Mouse (Mus musculus): ENCODE data around the gene Ccdc91. TPM values are rescaled to one million over a fixed set of nuclear protein-coding genes. Genes with fewer than 3 reads are reported as not detected.
A peak's percentile ranks its signal among the peaks of the same experiment; 100 is the strongest.

Gene Ccdc91
- polyA plus RNA-seq, 1 experiment from 2014 or later = 49.0 TPM

DNA sequence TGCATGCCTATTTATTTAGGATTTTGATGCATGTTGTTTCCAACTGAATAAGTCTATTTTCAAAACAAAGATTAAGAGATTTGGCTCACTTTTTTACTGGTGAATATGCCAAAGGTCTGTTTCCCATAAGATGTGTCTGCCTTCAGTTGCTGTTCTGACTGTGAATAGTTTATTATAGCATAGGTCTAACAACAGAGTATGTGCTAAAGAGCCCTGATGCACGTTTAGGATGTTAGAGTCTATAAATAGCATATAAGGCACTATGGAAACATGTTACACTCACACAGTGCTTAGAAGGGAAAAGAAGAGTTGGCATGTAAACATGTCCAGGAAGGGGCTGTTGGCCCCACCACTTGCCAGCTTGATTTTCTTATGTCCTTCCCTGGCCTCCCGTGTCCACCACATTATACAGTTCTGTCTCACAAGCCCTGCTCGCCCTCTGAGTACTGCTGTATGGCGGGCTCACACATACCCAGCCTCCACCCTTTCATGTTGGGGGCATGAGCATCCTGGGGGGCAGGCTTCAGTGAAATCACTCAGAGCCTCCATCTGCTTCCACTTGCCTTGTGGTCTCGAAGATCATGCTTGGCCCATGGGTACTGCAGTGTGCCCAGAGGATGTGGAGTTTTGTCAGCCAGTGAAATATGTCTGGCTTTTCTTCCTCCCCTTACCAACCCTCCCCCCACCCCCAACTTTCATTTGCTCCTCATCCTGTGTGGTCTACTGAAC is 99.0 kb downstream of the Ccdc91 start:
- Histone ChIP-seq H3K4me2 (no peak overlapping the region), H3K4me1 (peaks cover 11% of the 10 kb centered on the region), H3K36me3 (no peaks in the 10 kb centered on the region), H3K9ac (replicated peaks) (no peak overlapping the region), H3K4me3 (replicated peaks) (no peak overlapping the region), H3K9me3 (replicated peaks) (no peaks in the 10 kb centered on the region), H3K27ac (replicated peaks) (0 out of 2 replicates have a peak overlapping the region, but pooled peaks have one; percentile 13), H3K27me3 (replicated peaks) (no peaks in the 10 kb centered on the region)
- peak; percentile 11; the same call in 1 of the 2 replicates for ATAC-seq (ENCODE audit: low FRiP score)
- WGBS = 43% methylated on average over 5 of the region's 5 CpGs

DNA sequence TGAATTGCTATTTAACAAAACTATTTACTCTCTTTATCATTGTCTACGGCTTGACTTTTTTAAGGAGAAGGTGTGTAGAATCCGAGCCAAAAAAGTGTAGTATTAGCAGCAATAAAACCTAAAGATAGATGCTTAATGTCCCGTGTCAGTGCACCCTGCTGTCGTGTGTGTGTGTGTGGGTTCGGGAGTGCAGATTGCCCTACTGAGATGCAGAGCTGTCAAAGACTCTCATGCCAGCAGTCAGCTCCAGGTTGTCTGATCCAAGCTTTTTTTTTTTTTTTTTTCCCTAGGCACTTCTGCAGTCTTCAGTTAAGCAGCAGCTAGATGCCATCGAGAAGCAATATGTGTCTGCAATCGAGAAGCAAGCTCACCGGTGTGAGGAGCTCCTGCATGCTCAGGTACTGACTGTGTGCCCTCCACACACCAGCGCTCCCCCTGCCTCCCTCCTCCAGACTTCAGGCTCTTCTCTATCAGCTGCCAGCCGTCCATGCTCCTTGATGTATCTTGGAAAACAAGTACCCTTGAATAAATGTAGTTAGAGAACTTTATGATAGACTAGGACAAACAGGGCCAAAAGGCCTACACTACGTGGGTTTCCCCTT is 99.7 kb downstream of the Ccdc91 start:
- WGBS = 30% methylated on average over 11 of the region's 11 CpGs
- no peaks in the 10 kb centered on the region for H3K9me3 ChIP-seq (replicated peaks)
- H3K4me2 ChIP-seq = no peak overlapping the region
- ATAC-seq (ENCODE audit: low FRiP score) = peak; percentile 61; the same call in 1 of the 2 replicates
- no peak overlapping the region for H3K9ac ChIP-seq (replicated peaks)
- H3K4me1 ChIP-seq = peaks cover 15% of the 10 kb centered on the region
- no peak overlapping the region for H3K27ac ChIP-seq (replicated peaks)
- H3K4me3 ChIP-seq (replicated peaks) = no peak overlapping the region
- H3K27me3 ChIP-seq (replicated peaks) = no peaks in the 10 kb centered on the region
- H3K36me3 ChIP-seq = no peaks in the 10 kb centered on the region

DNA sequence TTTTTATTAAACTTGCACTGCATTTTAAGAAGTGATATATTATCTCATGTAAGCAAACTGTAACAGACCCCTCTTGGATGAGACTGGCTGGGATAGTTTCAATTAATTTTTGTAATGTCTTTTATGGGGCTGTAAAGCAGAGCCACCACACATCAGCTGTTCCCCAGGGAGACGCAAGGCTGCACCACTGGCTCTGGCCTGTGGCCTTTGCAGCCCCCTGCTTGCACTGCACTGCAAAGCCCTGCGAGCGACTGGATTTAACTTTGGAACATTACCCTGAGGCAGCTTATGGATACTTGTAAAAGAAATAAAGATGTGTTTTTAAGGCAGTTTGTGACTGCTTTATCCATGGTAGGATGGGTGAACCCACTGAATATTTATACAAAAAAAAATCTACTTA is 112.0 kb downstream of the Ccdc91 start:
- Histone ChIP-seq H3K27ac (replicated peaks) (no peak overlapping the region), H3K4me1 (no peaks in the 10 kb centered on the region), H3K36me3 (no peaks in the 10 kb centered on the region), H3K4me3 (replicated peaks) (no peak overlapping the region), H3K9ac (replicated peaks) (no peak overlapping the region), H3K4me2 (no peak overlapping the region), H3K27me3 (replicated peaks) (no peaks in the 10 kb centered on the region), H3K9me3 (replicated peaks) (no peaks in the 10 kb centered on the region)
- WGBS = 37% methylated on average over 3 of the region's 3 CpGs
- ATAC-seq (ENCODE audit: low FRiP score) = no peak

DNA sequence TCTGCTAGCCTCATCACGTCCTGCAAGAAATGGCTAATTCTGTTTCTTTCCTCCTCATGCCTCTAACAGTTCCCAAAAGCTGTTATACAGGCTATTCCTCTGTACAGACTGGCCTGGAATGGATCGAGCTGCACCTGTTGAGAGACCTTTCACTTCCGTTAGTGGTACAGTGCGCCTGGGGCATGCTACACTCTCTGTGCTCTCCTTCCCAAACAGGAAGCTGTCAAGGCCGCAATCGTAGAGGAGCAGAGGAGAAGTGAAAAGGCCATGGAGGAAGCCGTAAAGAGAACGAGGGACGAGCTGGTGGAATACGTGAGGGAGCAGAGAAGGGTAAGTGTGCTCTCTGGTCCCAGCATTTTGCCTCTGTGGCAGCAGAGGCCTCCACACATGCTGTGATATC is 131.0 kb downstream of the Ccdc91 start:
- H3K4me3 ChIP-seq (replicated peaks) = no peak overlapping the region
- H3K9ac ChIP-seq (replicated peaks) = no peak overlapping the region
- ATAC-seq (ENCODE audit: low FRiP score) = no peak
- H3K4me1 ChIP-seq = no peaks in the 10 kb centered on the region
- H3K4me2 ChIP-seq = no peak overlapping the region
- H3K27ac ChIP-seq (replicated peaks) = no peak overlapping the region
- peaks cover 3% of the 10 kb centered on the region; the same call in 1 of the 2 replicates for H3K36me3 ChIP-seq
- H3K27me3 ChIP-seq (replicated peaks) = no peaks in the 10 kb centered on the region
- no peaks in the 10 kb centered on the region for H3K9me3 ChIP-seq (replicated peaks)
- WGBS = 82% methylated on average over 10 of the region's 10 CpGs

DNA sequence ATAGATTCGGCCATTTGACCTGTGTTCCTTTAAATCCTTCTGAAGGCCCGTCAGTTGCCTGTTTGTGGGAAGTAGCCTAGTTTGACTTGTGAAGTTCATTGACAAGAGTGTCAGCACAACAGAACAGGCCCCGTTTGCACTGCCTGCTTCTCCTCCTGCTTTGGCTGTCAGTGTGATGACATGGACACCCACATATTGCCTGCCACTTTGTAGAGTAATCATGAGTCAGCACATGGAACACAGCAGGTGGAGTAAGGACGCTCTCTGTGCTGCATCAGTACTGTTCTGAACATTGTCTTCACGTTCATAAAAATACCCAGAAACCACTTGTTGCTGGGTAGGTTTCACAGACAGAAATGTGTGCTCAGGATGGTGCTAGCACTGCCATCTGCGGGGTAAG is 132.0 kb downstream of the Ccdc91 start:
- 73% methylated on average over 6 of the region's 6 CpGs for WGBS
- ATAC-seq (ENCODE audit: low FRiP score) = no peak
- no peaks in the 10 kb centered on the region for H3K27me3 ChIP-seq (replicated peaks)
- no peak overlapping the region for H3K4me3 ChIP-seq (replicated peaks)
- peaks cover 3% of the 10 kb centered on the region; the same call in 1 of the 2 replicates for H3K36me3 ChIP-seq
- H3K4me2 ChIP-seq = no peak overlapping the region
- H3K9me3 ChIP-seq (replicated peaks) = no peaks in the 10 kb centered on the region
- no peak overlapping the region for H3K27ac ChIP-seq (replicated peaks)
- no peaks in the 10 kb centered on the region for H3K4me1 ChIP-seq
- no peak overlapping the region for H3K9ac ChIP-seq (replicated peaks)

DNA sequence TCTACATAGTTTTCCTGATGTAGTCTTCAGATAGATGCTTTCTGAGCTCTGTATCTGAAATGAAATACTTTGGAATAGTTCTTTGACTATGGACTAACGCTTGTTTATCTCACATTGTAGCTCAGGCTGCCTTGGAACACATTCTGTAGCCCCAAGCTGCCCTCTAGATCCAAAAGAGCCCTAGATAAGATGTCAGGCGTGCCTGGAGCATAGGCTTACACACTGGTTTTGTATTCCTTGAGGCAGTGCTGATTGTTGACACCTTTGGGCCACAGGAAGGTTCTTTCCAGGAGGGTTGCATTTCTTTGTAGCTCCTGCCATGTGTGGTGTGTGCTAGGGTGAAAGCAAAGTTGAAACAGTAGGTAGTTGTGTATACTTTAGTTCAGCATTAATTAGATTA is 139.7 kb downstream of the Ccdc91 start:
- H3K4me2 ChIP-seq = no peak overlapping the region
- no peak overlapping the region for H3K9ac ChIP-seq (replicated peaks)
- 75% methylated on average over 2 of the region's 2 CpGs for WGBS
- no peak overlapping the region for H3K27ac ChIP-seq (replicated peaks)
- H3K4me3 ChIP-seq (replicated peaks) = no peak overlapping the region
- H3K9me3 ChIP-seq (replicated peaks) = no peaks in the 10 kb centered on the region
- 0 out of 2 replicates have a peak, but pooled peaks cover 2% of the 10 kb centered on the region for H3K36me3 ChIP-seq
- H3K27me3 ChIP-seq (replicated peaks) = no peaks in the 10 kb centered on the region
- ATAC-seq (ENCODE audit: low FRiP score) = no peak
- H3K4me1 ChIP-seq = no peaks in the 10 kb centered on the region

DNA sequence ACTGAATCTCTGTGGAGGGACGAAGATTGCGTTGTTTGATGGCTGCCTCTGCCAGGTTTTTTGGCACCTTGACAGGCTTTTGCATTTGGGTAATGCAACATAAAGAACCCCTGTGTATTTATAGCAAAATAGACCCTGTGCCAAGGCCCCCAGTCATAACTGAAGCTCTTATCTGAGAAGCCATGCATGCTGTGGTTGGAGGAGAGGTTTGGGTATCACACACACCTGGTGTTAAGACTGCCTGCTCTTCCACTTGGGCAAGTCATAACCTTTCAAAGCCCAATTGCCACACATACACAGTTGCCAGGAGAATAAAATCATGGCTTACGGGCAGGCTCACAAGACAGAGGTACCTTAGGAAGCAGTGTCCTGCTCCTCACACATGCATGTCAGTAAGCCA is 147.5 kb downstream of the Ccdc91 start:
- 82% methylated on average over 3 of the region's 3 CpGs for WGBS
- no peaks in the 10 kb centered on the region for H3K4me1 ChIP-seq
- H3K27ac ChIP-seq (replicated peaks) = no peak overlapping the region
- H3K27me3 ChIP-seq (replicated peaks) = no peaks in the 10 kb centered on the region
- H3K4me2 ChIP-seq = no peak overlapping the region
- no peaks in the 10 kb centered on the region for H3K36me3 ChIP-seq
- no peaks in the 10 kb centered on the region for H3K9me3 ChIP-seq (replicated peaks)
- H3K9ac ChIP-seq (replicated peaks) = no peak overlapping the region
- H3K4me3 ChIP-seq (replicated peaks) = no peak overlapping the region
- peak; percentile 55 for ATAC-seq (ENCODE audit: low FRiP score)

DNA sequence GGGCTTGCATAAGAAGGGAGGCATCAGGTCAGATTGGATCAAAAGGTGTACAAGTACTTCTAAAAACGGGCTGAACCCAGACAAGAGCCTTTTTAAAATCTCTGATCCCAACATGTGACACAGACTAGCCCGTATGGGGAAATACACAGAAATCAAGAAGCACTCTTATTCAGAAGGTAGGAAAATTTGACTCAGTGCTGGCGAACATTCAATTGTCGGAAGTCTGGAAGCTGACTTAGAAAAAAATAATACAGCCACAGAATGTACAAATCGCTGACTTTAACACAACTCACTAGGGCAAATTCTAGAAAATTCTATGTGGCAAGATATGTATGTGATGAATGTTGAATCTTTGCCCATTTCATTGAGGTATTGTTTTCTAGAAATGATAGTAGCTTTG is 160.8 kb downstream of the Ccdc91 start:
- H3K9ac ChIP-seq (replicated peaks) = no peak overlapping the region
- whole genome bisulfite sequencing = 87% methylated on average over 5 of the region's 5 CpGs
- no peak for ATAC-seq (ENCODE audit: low FRiP score)

DNA sequence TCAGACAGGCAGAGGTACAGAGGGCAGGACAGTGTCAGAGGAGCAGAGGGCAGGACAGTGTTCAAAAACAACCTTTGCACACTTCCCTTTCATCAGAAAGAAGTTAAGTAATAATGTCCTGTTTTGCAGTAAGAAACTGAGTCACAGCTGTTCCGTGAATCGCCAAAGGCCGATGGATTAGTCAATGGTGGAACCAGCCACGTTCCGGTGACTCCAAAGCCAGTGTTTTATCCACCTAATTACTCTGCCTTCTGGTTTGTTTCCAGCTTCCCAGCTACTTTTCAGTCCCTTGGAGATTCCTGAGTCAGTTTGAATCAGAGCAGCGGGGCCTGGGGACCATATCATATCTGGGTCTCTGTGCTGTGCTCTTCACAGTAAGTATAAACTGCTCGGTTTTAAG is 168.2 kb downstream of the Ccdc91 start:
- WGBS = 87% methylated on average over 7 of the region's 7 CpGs
- H3K9me3 ChIP-seq (replicated peaks) = no peaks in the 10 kb centered on the region
- H3K4me1 ChIP-seq = no peaks in the 10 kb centered on the region
- H3K4me2 ChIP-seq = no peak overlapping the region
- no peaks in the 10 kb centered on the region for H3K27me3 ChIP-seq (replicated peaks)
- no peak for ATAC-seq (ENCODE audit: low FRiP score)
- no peak overlapping the region for H3K4me3 ChIP-seq (replicated peaks)
- no peak overlapping the region for H3K27ac ChIP-seq (replicated peaks)
- no peaks in the 10 kb centered on the region for H3K36me3 ChIP-seq
- no peak overlapping the region for H3K9ac ChIP-seq (replicated peaks)

More for the DNA sequence above, 160.8 kb downstream of the Ccdc91 start:
- Histone ChIP-seq H3K9me3 (replicated peaks) (no peaks in the 10 kb centered on the region), H3K27me3 (replicated peaks) (no peaks in the 10 kb centered on the region), H3K27ac (replicated peaks) (no peak overlapping the region), H3K36me3 (peaks cover 6% of the 10 kb centered on the region; the same call in 1 of the 2 replicates), H3K4me3 (replicated peaks) (no peak overlapping the region), H3K4me1 (no peaks in the 10 kb centered on the region), H3K4me2 (no peak overlapping the region)

DNA sequence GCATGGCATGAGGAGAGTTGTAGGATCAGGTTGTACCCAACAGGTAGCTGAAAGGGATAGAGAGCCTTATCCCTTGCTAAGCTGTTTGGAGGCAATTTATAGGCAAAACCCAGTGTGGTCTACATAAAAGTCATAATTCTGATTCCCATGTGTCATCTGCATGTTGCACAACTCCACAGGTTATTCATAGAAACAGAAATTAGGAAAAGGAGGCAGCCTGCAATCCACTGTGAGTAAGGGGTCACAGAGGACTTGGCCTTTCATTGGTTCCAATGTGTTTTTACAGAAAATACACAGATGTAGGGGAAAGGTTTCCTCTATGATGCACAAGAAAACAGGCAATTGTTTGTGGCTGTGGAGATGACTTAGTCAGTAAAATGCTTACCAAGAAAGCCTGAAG is 168.8 kb downstream of the Ccdc91 start:
- H3K4me3 ChIP-seq (replicated peaks) = no peak overlapping the region
- no peak for ATAC-seq (ENCODE audit: low FRiP score)
- H3K9ac ChIP-seq (replicated peaks) = no peak overlapping the region
- no peaks in the 10 kb centered on the region for H3K27me3 ChIP-seq (replicated peaks)
- H3K4me1 ChIP-seq = no peaks in the 10 kb centered on the region
- no peaks in the 10 kb centered on the region for H3K9me3 ChIP-seq (replicated peaks)
- no peak overlapping the region for H3K27ac ChIP-seq (replicated peaks)
- H3K4me2 ChIP-seq = no peak overlapping the region
- no peaks in the 10 kb centered on the region for H3K36me3 ChIP-seq

DNA sequence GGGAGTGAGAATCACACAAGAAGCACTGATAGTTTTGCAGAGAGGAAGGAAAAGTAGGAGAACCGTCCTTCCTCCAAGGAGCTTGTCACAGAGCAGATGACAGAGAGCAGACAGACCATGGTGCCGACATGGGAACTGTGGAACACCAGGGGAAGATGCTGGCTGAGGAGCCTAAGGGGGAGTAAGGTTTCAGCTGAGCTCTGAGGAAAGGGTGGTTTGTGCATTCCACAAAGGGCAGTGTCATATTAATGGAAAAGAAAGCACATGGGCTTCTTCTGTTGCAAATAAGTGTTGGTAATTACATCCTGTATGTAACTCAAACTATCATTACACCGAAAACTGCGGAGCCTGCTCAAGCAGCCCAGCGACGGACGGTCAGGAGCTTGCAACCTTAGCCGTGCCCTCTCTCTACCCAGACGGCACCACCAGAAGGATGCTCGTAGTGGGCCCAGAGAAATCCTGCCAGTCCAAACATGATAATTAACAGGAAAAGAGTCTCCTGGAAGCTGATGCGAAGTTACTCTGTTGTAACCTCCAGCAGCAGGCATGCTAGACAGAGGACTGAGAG is 170.9 kb downstream of the Ccdc91 start:
- 85% methylated on average over 11 of the region's 11 CpGs for WGBS
- no peak for ATAC-seq (ENCODE audit: low FRiP score)
- H3K27ac ChIP-seq (replicated peaks) = no peak overlapping the region
- no peak overlapping the region for H3K9ac ChIP-seq (replicated peaks)
- H3K4me2 ChIP-seq = no peak overlapping the region
- H3K4me3 ChIP-seq (replicated peaks) = no peak overlapping the region
- H3K36me3 ChIP-seq = no peaks in the 10 kb centered on the region
- H3K27me3 ChIP-seq (replicated peaks) = no peaks in the 10 kb centered on the region
- H3K4me1 ChIP-seq = no peaks in the 10 kb centered on the region
- H3K9me3 ChIP-seq (replicated peaks) = no peaks in the 10 kb centered on the region

DNA sequence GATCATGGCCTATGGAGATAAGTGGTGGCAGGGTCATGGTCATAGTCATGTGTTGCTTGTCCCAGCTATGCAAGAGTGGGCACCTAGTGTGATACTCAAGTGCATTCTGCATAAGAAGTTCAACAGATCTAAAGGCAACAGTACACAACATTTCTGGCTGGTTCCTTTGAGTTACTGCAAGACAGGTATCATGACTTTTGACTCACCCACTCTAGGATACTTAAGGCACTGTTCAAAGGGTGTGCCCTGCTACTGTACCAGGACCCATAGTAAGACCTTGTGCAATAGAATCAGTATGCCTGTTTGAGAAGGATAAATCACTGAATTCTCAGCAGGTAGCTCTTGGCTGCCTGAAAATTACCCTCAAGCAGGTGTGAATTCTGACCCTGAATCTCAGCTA is 182.4 kb downstream of the Ccdc91 start:
- H3K36me3 ChIP-seq = no peaks in the 10 kb centered on the region
- no peak for ATAC-seq (ENCODE audit: low FRiP score)
- no peak overlapping the region for H3K4me3 ChIP-seq (replicated peaks)
- no peaks in the 10 kb centered on the region for H3K4me1 ChIP-seq
- H3K4me2 ChIP-seq = no peak overlapping the region
- H3K9me3 ChIP-seq (replicated peaks) = no peaks in the 10 kb centered on the region
- H3K9ac ChIP-seq (replicated peaks) = no peak overlapping the region
- H3K27ac ChIP-seq (replicated peaks) = no peak overlapping the region
- H3K27me3 ChIP-seq (replicated peaks) = no peaks in the 10 kb centered on the region
